Mouse (Mus musculus) hindbrain, embryonic 12.5 days (tissue): ENCODE measurements around the gene Pnmal2. TPM values are rescaled to one million over a fixed set of nuclear protein-coding genes. Genes with fewer than 3 reads are reported as not detected.

Experiments used
- ATAC-seq: fragments of 200-750 bp; cut with Nextera tagmentation; 2 replicates; pipeline ENCODE4 v1.8.0; 2017; ENCODE audit warnings: moderate TSS enrichment; ENCODE audit not compliant: low FRiP score
- H3K27ac ChIP-seq: fragments of 300-500 bp; sonication (generic); 2 replicates; pipeline ENCODE4 v1.5.1; 2016; ENCODE audit warnings: mild to moderate bottlenecking
- H3K27me3 ChIP-seq: fragments of 300-500 bp; sonication (generic); 2 replicates; pipeline ENCODE4 v1.6.1; 2016; ENCODE audit warnings: mild to moderate bottlenecking
- H3K36me3 ChIP-seq: fragments of 300-500 bp; sonication (generic); 2 replicates; pipeline ENCODE4 v1.6.1; 2016; ENCODE audit warnings: mild to moderate bottlenecking
- H3K4me1 ChIP-seq: fragments of 300-500 bp; sonication (generic); 2 replicates; pipeline ENCODE4 v1.6.1; 2016
- H3K4me2 ChIP-seq: fragments of 300-500 bp; sonication (generic); replicated peaks from 2 replicates; pipeline ENCODE4 v1.6.1; 2016; ENCODE audit warnings: mild to moderate bottlenecking
- H3K4me3 ChIP-seq: fragments of 300-500 bp; sonication (generic); 2 replicates; pipeline ENCODE4 v1.5.1; 2016; ENCODE audit warnings: mild to moderate bottlenecking
- H3K9ac ChIP-seq: fragments of 300-500 bp; sonication (generic); 2 replicates; pipeline ENCODE4 v1.6.1; 2016; ENCODE audit warnings: mild to moderate bottlenecking, moderate library complexity
- H3K9me3 ChIP-seq: fragments of 300-500 bp; sonication (generic); replicated peaks from 2 replicates; pipeline ENCODE4 v1.6.1; 2016; ENCODE audit warnings: mild to moderate bottlenecking
- WGBS: fragments of 180-500 bp; shearing (Covaris S2); methylation state at CpG from one replicate; pipeline ENCODE4 v1.1.7; 2016; 5-methylcytosine and 5-hydroxymethylcytosine counted together
- polyA plus RNA-seq: library from polyadenylated mRNA; unstranded; fragments of >200 nt; fragmentation: Nextera tagmentation; extraction: Ambion mirVana; gene quantifications from 2 replicates; pipeline ENCODE4 v1.2.1, GENCODE M21; 2016

Gene Pnmal2
- polyA plus RNA-seq, 1 experiment from 2014 or later = 55.6 TPM

- Histone ChIP-seq H3K27me3 (no peaks in the 10 kb centered on the region), H3K4me1 (peaks cover 63% of the 10 kb centered on the region), H3K4me3 (0 out of 2 replicates have a peak overlapping the region, but pooled peaks have one; percentile 1), H3K9ac (peak overlapping the region; percentile 50), H3K27ac (peak overlapping the region; percentile 60), H3K9me3 (no peaks in the 10 kb centered on the region), H3K4me2 (peak overlapping the region; percentile 91), H3K36me3 (peaks cover 52% of the 10 kb centered on the region)
- 85% methylated on average over 13 of the region's 13 CpGs for WGBS
- no peak for ATAC-seq
Measured at GRCm38 (mm10) chr7:16919395-16920149, 24.9 kb upstream of the Pnmal2 start.

GRCm38 (mm10) chr7:16920150-16920579 lies 24.3 kb upstream of the Pnmal2 start:
- no peak overlapping the region for H3K4me3 ChIP-seq

DNA sequence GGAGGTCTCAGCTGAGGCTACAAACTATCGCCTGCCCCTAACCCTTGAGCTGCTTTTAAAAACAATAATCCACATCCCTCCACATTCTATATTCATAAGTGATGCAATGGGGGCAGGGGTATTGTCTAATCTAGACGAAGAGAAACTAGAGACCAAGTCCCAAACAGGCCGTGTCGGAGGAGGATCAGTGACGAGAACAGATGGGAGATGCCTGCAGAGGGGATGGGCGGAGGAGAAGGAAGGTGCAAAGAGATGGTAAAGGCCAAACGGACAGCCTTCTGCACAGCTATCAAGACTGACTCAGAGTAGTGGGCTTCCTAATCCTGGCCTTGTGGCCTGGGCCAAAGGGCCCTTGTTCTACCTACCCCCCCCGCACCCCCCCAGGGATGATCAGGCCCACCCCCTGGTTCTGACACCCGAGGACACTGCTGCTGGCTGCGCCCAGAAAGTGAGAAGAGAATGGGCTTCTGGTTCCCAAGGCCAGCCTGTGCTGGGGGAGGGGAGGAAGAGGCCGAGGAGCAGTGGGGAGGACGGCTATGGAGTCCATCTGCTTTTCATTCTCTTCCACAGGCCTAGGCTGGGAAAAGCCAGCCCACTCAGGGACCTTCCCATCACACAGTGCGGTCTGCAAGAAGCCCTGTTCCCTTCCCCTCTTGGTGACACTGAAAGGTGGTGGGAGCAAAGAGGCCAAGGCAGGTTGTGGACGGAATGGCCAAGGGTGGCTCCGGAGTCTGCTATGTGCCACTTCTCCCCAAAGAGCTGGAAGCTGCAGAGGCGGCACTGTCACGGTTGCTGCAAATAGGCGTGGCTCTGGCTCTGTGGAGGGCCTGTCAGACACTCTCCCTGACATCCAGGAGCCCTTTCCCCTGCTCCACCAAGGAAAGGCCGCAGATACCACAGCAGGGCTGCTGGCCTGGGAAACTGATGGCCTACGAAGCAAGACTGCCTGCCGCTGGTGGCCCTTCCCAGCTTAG lies 23.4 kb upstream of the Pnmal2 start:
- H3K36me3 ChIP-seq = peaks cover 38% of the 10 kb centered on the region
- no peaks in the 10 kb centered on the region for H3K9me3 ChIP-seq
- peak overlapping the region; percentile 91 for H3K4me2 ChIP-seq
- H3K27me3 ChIP-seq = no peaks in the 10 kb centered on the region
- H3K4me1 ChIP-seq = peaks cover 63% of the 10 kb centered on the region
- H3K9ac ChIP-seq = peak overlapping the region; percentile 98
- H3K27ac ChIP-seq = peak overlapping the region; percentile 99
- no peak for ATAC-seq
- H3K4me3 ChIP-seq = peak overlapping the region; percentile 92
- WGBS = 34% methylated on average over 21 of the region's 21 CpGs

More at GRCm38 (mm10) chr7:16920150-16920579, 24.3 kb upstream of the Pnmal2 start:
- Histone ChIP-seq H3K9ac (peak overlapping the region; percentile 50), H3K27ac (peak overlapping the region; percentile 60), H3K4me1 (peaks cover 63% of the 10 kb centered on the region), H3K9me3 (no peaks in the 10 kb centered on the region), H3K36me3 (peaks cover 46% of the 10 kb centered on the region), H3K4me2 (peak overlapping the region; percentile 91), H3K27me3 (no peaks in the 10 kb centered on the region)
- ATAC-seq = no peak
- WGBS = 82% methylated on average over 7 of the region's 7 CpGs

DNA sequence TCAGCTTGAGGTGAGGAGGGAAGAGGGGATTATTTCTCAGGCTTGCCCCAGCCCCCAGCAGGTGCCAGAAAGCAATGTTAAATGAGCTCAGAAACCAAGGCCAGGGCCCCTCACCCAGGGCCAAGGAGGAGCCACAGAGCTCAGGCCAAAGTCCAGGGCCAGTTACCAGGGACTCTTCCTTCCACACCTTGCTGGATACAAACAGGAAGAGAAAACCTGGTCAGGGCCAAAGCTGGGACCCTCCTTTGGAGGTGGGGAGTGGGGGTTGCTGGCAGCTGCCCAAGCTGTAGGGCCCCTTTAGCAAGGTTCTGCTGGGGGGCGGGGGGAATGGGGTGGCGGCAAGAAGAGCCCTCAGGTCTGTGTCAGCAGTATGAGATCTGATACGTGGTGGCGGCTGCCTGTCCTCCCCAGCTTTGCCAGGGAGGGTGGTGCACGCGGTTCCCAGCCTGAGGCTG lies 22.6 kb upstream of the Pnmal2 start:
- no peaks in the 10 kb centered on the region for H3K27me3 ChIP-seq
- WGBS = 53% methylated on average over 6 of the region's 6 CpGs
- peak overlapping the region; percentile 99 for H3K27ac ChIP-seq
- H3K4me1 ChIP-seq = peaks cover 59% of the 10 kb centered on the region
- ATAC-seq = no peak
- no peaks in the 10 kb centered on the region for H3K9me3 ChIP-seq
- peaks cover 30% of the 10 kb centered on the region for H3K36me3 ChIP-seq
- H3K4me2 ChIP-seq = peak overlapping the region; percentile 91
- peak overlapping the region; percentile 98 for H3K9ac ChIP-seq
- H3K4me3 ChIP-seq = peak overlapping the region; percentile 92

- Histone ChIP-seq H3K27me3 (no peaks in the 10 kb centered on the region), H3K4me3 (peak overlapping the region; percentile 92), H3K4me2 (peak overlapping the region; percentile 91), H3K36me3 (peaks cover 24% of the 10 kb centered on the region), H3K4me1 (peaks cover 54% of the 10 kb centered on the region), H3K9me3 (no peaks in the 10 kb centered on the region), H3K27ac (peak overlapping the region; percentile 99), H3K9ac (peak overlapping the region; percentile 98)
- WGBS = 43% methylated on average over 10 of the region's 10 CpGs
- no peak for ATAC-seq
Measured at GRCm38 (mm10) chr7:16922360-16922973, 22.0 kb upstream of the Pnmal2 start.

- H3K4me2 ChIP-seq = peak overlapping the region; percentile 91
- H3K4me1 ChIP-seq = peaks cover 45% of the 10 kb centered on the region
- peak overlapping the region; percentile 99 for H3K27ac ChIP-seq
- H3K9ac ChIP-seq = peak overlapping the region; percentile 98
- H3K4me3 ChIP-seq = peak overlapping the region; percentile 92
- H3K9me3 ChIP-seq = no peaks in the 10 kb centered on the region
- ATAC-seq = peak; percentile 6; the same call in 1 of the 2 replicates
- peaks cover 14% of the 10 kb centered on the region for H3K36me3 ChIP-seq
- no peaks in the 10 kb centered on the region for H3K27me3 ChIP-seq
- under 1% methylated on average over 54 of the region's 57 CpGs for WGBS
Measured at GRCm38 (mm10) chr7:16923283-16924036, 21.0 kb upstream of the Pnmal2 start.

DNA sequence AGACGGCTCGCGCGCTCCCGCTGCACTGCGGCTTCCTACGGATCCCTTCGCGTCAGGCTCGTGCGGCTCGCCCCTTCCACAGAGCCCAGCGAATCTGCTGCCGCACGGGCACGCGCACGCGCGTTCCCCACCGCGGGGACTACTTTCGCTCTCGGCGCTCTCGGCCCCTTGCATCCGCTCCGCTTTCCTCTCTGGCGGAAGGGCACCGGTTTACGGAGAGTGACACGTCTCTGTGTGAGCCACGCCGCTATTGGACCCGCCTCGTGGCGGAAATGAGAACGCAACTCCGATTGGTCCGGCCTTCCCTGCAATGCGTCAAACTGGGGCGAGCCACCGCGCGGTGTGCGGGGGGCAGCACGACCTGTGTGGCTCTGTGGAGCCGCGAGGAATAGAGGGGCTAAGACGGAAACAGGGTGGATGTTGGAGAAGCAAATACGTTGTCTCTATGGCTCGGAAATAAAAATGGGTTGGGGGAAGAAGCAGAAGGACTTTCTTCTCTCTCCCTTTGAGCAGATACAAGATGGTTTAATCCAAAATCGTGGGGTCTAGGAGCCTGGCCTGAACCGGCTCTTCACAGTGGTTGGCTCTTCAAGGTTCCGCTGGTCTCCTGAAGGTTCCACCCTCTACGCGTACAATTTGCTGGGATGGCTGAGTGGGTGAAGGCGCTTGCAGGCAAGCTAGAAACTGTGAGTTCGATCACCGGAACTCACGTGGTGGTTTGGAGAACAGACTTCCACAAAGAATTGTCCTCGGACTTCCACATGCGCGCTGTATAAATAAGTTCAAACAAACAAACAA lies 20.2 kb upstream of the Pnmal2 start, which contains the start of gene Calm3:
Gene Calm3 (minus strand): TSS at position 78 of the 798 bp plus-strand sequence.
- H3K9me3 ChIP-seq = no peaks in the 10 kb centered on the region
- no peaks in the 10 kb centered on the region for H3K27me3 ChIP-seq
- ATAC-seq = peak; percentile 93
- 2% methylated on average over 60 of the region's 64 CpGs for WGBS
- peak within 1 kb of the TSS; percentile 98 for H3K9ac ChIP-seq
- H3K27ac ChIP-seq = peak within 1 kb of the TSS; percentile 99
- peaks cover 37% of the 10 kb centered on the region for H3K4me1 ChIP-seq
- H3K4me3 ChIP-seq = peak within 1 kb of the TSS; percentile 92
- peak within 1 kb of the TSS; percentile 91 for H3K4me2 ChIP-seq
- H3K36me3 ChIP-seq = peaks cover 6% of the 10 kb centered on the region

DNA sequence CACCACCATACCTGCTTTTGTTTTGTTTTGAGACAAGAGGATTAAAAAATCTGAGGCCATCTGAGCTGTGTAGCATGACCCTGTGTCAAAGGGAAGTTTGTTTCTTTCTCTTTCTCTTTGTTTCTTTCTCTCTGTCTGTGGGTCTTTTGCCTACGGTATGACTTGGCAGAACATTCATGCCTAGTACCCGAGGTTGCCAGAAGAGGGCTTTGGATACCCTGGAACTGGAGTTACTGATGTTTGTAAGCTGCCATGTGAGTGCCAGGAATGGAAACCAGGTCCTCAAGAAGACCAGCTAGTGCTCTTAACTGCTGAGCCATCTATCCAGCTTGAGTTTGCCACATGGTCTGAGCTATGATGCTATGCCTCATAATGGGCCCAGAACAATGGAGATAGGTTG lies 16.1 kb upstream of the Pnmal2 start:
- H3K4me2 ChIP-seq = no peak overlapping the region
- WGBS = 54% methylated on average over 2 of the region's 2 CpGs

GRCm38 (mm10) chr7:16930850-16931249 lies 13.6 kb upstream of the Pnmal2 start:
- H3K4me1 ChIP-seq = peaks cover 19% of the 10 kb centered on the region
- 8% methylated on average over 1 of the region's 1 CpGs for WGBS
- no peaks in the 10 kb centered on the region for H3K9me3 ChIP-seq
- no peak overlapping the region for H3K27ac ChIP-seq
- no peak overlapping the region for H3K4me2 ChIP-seq
- ATAC-seq = no peak
- no peak overlapping the region for H3K4me3 ChIP-seq
- H3K27me3 ChIP-seq = no peaks in the 10 kb centered on the region
- no peak overlapping the region for H3K9ac ChIP-seq
- H3K36me3 ChIP-seq = no peaks in the 10 kb centered on the region

More for the DNA sequence above, 16.1 kb upstream of the Pnmal2 start:
- no peak for ATAC-seq
- Histone ChIP-seq H3K9ac (no peak overlapping the region), H3K9me3 (no peaks in the 10 kb centered on the region), H3K36me3 (no peaks in the 10 kb centered on the region), H3K27me3 (no peaks in the 10 kb centered on the region), H3K4me3 (no peak overlapping the region), H3K27ac (no peak overlapping the region), H3K4me1 (peaks cover 13% of the 10 kb centered on the region)

DNA sequence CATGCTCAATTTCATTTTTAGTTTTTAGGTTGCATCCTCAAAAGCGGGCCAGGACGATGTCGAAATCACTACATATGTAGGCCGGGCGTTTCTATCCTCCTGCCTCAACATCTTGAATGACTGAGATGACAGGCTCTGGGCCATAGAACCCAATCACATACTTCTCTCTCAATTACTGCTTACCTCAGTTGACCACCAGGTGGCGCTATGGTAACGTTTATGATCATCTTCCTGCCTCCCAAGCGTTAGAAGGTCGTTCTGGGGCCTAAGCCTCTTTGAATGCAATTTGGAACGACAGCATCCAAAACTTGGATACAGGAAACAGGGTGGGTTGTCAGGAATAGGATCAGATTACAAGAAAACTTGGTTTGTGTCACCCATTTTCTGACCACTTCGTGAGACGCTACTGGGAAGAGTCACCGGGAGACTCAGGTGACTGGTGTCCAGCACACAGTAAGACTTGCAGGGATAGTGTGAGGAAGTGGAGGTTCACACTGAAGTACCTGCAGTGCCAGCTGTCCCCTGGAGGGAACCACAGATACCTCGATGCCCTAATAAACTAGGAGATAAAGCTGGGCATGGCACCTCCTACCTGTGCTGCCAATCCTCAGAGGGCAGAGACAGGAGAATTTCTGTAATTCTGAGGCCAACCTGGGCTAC lies 12.4 kb upstream of the Pnmal2 start:
- no peak overlapping the region for H3K27ac ChIP-seq
- H3K4me3 ChIP-seq = no peak overlapping the region
- no peaks in the 10 kb centered on the region for H3K9me3 ChIP-seq
- no peaks in the 10 kb centered on the region for H3K27me3 ChIP-seq
- WGBS = 17% methylated on average over 14 of the region's 14 CpGs
- H3K4me1 ChIP-seq = peaks cover 19% of the 10 kb centered on the region
- H3K36me3 ChIP-seq = no peaks in the 10 kb centered on the region
- no peak overlapping the region for H3K4me2 ChIP-seq
- peak; percentile 57 for ATAC-seq
- no peak overlapping the region for H3K9ac ChIP-seq
